In the genomic region with DNA sequence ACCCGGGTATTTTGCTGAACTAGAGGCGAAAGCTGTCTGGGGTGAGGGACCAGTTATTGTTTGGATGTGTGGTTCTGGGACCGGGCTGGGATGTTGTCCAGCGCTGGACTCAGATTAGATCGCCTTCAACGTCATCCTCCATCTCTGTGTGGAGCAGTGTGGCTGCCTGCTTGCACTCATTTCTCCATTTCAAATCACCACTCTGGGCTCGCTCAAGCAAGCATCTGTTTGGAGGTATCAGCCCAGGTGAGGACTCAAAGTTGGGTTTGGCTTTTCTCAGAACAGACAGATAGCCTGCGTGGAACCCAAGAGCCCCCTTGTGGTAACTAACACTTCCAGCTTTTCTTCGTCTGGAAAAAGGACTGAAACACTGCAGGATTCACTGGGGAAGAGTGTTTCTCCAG, we compare ENCODE assay signal across 7 mouse cellular contexts. TPM values are rescaled to one million over a fixed set of nuclear protein-coding genes. Genes with fewer than 3 reads are reported as not detected.
DNase-seq lines count a peak whose midpoint lies in the region; ATAC-seq and TF ChIP-seq lines count a peak whose summit lies in the region.

No protein-coding gene starts in this region.

- ATAC-seq in liver, embryonic 14.5 days (ENCODE audit: insufficient read depth), result no peak

- TF ChIP-seq EP300 in liver, embryonic 14.5 days (IDR thresholded peaks at IDR 0.05; ENCODE audit: low read depth), result no peak

- peaks cover 58% of the 10 kb centered on the region for H3K4me1 ChIP-seq in E14TG2a.4 (replicated peaks; ENCODE audit: low read depth, low read length)
- no peaks in the 10 kb centered on the region for H3K4me1 ChIP-seq in liver, embryonic 14.5 days (replicated peaks; ENCODE audit: control insufficient read depth in 2 of 2, insufficient read depth in 2 of 2, low read length in 1 of 2)

- no peaks in the 10 kb centered on the region for H3K27me3 ChIP-seq in E14TG2a.4 (ENCODE audit: insufficient read depth, low read length)
- H3K27me3 ChIP-seq in liver, embryonic 14.5 days (ENCODE audit: control insufficient read depth, insufficient read depth, low read length), result no peaks in the 10 kb centered on the region

- H3K9ac ChIP-seq in liver, embryonic 14.5 days (replicated peaks), result no peak overlapping the region

- DNase-seq in 416B (ENCODE audit: low read depth), result peak; percentile 59
- DNase-seq in cerebellum, adult 9-10 months, result peak; percentile 38
- DNase-seq in frontal cortex, postnatal 14 days (ENCODE audit: low spot score in 2 of 2), result peak; percentile 45 to 60
- peak; percentile 70 for DNase-seq in kidney, postnatal 10 days
- DNase-seq in liver, embryonic 14.5 days (ENCODE audit: low read depth in 3 of 3, low spot score in 3 of 3), result no peak
- DNase-seq in retina, postnatal 1 day, result peak; percentile 70

- 38% methylated on average over 9 of the region's 9 CpGs for WGBS in liver, embryonic 14.5 days (ENCODE audit: insufficient replicate concordance)

- H3K9me3 ChIP-seq in E14TG2a.4 (ENCODE audit: low read length), result no peaks in the 10 kb centered on the region
- H3K9me3 ChIP-seq in liver, embryonic 14.5 days (ENCODE audit: control insufficient read depth, low read length), result no peaks in the 10 kb centered on the region

- no peak overlapping the region for H3K4me2 ChIP-seq in liver, embryonic 14.5 days (ENCODE audit: low read depth)

- H3K36me3 ChIP-seq in E14TG2a.4 (ENCODE audit: insufficient read depth, low read length), result no peaks in the 10 kb centered on the region
- no peaks in the 10 kb centered on the region for H3K36me3 ChIP-seq in liver, embryonic 14.5 days (replicated peaks; ENCODE audit: control insufficient read depth, insufficient read depth, low read depth)

- TF ChIP-seq CTCF in E14TG2a.4 (conservative IDR thresholded peaks at IDR 0.05; ENCODE audit: low read length), result peak; percentile 73
- peak; percentile 69 for TF ChIP-seq CTCF in liver, embryonic 14.5 days (IDR thresholded peaks at IDR 0.05; ENCODE audit: low read depth)

- no peak overlapping the region for H3K27ac ChIP-seq in liver, embryonic 14.5 days

- H3K4me3 ChIP-seq in E14TG2a.4 (replicated peaks; ENCODE audit: low read length), result no peak overlapping the region
- no peak overlapping the region for H3K4me3 ChIP-seq in liver, embryonic 14.5 days (ENCODE audit: insufficient read depth in 1 of 2, low read depth in 2 of 2, low read length in 2 of 2)

RNA-seq across cellular contexts. Expression of a gene that starts 33.5 kb away (rescaled TPM):
- 2.7 and 3.9 TPM in 2 replicates for polyA plus RNA-seq in liver, embryonic 14.5 days (2012; rRNA removed)
- 5.2 and 6.3 TPM in 2 replicates for polyA plus RNA-seq in liver, embryonic 14.5 days (2014; fragmentation: Nextera tagmentation; extraction: Ambion mirVana)

RNA-seq across cellular contexts. Expression of a gene that starts 33.6 kb away (rescaled TPM):
- 1.9 and 3.1 TPM in 2 replicates for polyA plus RNA-seq in liver, embryonic 14.5 days (2012; rRNA removed)
- polyA plus RNA-seq in liver, embryonic 14.5 days (2014; fragmentation: Nextera tagmentation; extraction: Ambion mirVana), result 4.6 and 5.3 TPM in 2 replicates

Comparison
In these comparisons a context has a peak if more than half of its experiments do, and no peak if none do; other contexts are left out.
1. DNase-seq: peak in 416B (single experiment), cerebellum, adult 9-10 months (single experiment), frontal cortex, postnatal 14 days (2 of 2), kidney, postnatal 10 days (single experiment) and retina, postnatal 1 day (single experiment); none in liver, embryonic 14.5 days (0 of 3).